11 mouse cellular contexts compared by ENCODE assay signal in the genomic region with DNA sequence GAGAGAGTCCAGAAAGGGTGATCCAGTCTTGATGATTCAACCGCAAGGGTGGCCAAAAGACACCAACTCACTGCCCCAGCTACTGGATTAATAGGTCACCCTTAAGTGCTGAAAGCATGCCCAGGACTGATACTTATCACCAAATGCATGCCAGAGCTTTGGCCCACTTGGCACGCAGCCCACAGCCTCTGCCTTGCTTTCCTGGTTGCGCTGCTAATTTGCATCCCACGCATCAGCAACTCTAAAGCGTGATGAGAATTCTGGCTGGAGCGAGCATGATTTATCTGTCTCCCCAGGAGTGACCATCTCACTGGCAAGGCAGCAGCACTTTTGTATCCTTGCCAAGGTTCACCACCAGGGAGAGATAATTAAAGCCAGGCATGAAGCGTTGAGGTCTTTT. TPM values are rescaled to one million over a fixed set of nuclear protein-coding genes. Genes with fewer than 3 reads are reported as not detected.
A peak's percentile ranks its signal among the peaks of the same experiment; 100 is the strongest.
DNase-seq lines count a peak whose midpoint lies in the region; ATAC-seq and TF ChIP-seq lines count a peak whose summit lies in the region.
"Had no signal": no experiment of that assay in that cellular context is flagged by ENCODE, and none has a peak within 500 bp of the region (broad histone marks: within the 10 kb centered on the region; RNA-seq: fewer than 3 reads in every experiment).

No protein-coding gene starts in this region.

- H3K4me2 ChIP-seq in heart, embryonic 11.5 days: no peak overlapping the region
- H3K4me2 ChIP-seq: embryonic facial prominence, embryonic 12.5 days; stomach, embryonic 15.5 days had no signal

- WGBS in heart, embryonic 11.5 days (ENCODE audit: insufficient replicate concordance): 78% methylated on average over 7 of the region's 7 CpGs
- 11% methylated on average over 7 of the region's 7 CpGs for WGBS in cerebellum, adult 2 months

- H3K27me3 ChIP-seq in heart, embryonic 11.5 days (ENCODE audit: control insufficient read depth, insufficient read depth, low read length): no peaks in the 10 kb centered on the region
- no peaks in the 10 kb centered on the region for H3K27me3 ChIP-seq in cerebellum, adult 2 months (ENCODE audit: control insufficient read depth, insufficient read depth, low read length)
- H3K27me3 ChIP-seq: embryonic facial prominence, embryonic 12.5 days; stomach, embryonic 15.5 days had no signal

- no peak overlapping the region for H3K27ac ChIP-seq in heart, embryonic 11.5 days (ENCODE audit: low read depth, low read length)
- H3K27ac ChIP-seq in cerebellum, adult 2 months (ENCODE audit: insufficient read depth, low read length): 0 out of 2 replicates have a peak overlapping the region, but pooled peaks have one; percentile 20
- H3K27ac ChIP-seq: embryonic facial prominence, embryonic 12.5 days; macrophage; stomach, embryonic 15.5 days had no signal

- TF ChIP-seq CTCF in cerebellum, adult 2 months (IDR thresholded peaks at IDR 0.05; ENCODE audit: borderline replicate concordance, insufficient read depth, low read depth, low read length): no peak

- no peak overlapping the region for H3K4me3 ChIP-seq in heart, embryonic 11.5 days (ENCODE audit: low read depth, low read length)
- H3K4me3 ChIP-seq in cerebellum, adult 2 months (replicated peaks; ENCODE audit: insufficient read depth, low read depth, low read length): no peak overlapping the region
- H3K4me3 ChIP-seq: embryonic facial prominence, embryonic 12.5 days; stomach, embryonic 15.5 days had no signal

- H3K36me3 ChIP-seq in heart, embryonic 11.5 days (ENCODE audit: control insufficient read depth, insufficient read depth, low read length): no peaks in the 10 kb centered on the region
- H3K36me3 ChIP-seq: embryonic facial prominence, embryonic 12.5 days; stomach, embryonic 15.5 days had no signal

- intact Hi-C loops in heart, postnatal 10 days (cut with DNase I): loop anchor here (2.0 to 5.0 kb wide), 2 partner anchors 116 to 216 kb away; partner anchors contain the start of genes Aste1 and Nek11

- H3K9ac ChIP-seq in heart, embryonic 11.5 days (ENCODE audit: low read depth, low read length): no peak overlapping the region
- H3K9ac ChIP-seq: embryonic facial prominence, embryonic 12.5 days; stomach, embryonic 15.5 days had no signal

- H3K9me3 ChIP-seq in heart, embryonic 11.5 days (replicated peaks; ENCODE audit: control insufficient read depth, low read length): no peaks in the 10 kb centered on the region
- H3K9me3 ChIP-seq: stomach, embryonic 15.5 days had no signal

- no peaks in the 10 kb centered on the region for H3K4me1 ChIP-seq in heart, embryonic 11.5 days (ENCODE audit: control insufficient read depth, insufficient read depth, low read length)
- peaks cover 10% of the 10 kb centered on the region; the same call in 1 of the 2 replicates for H3K4me1 ChIP-seq in cerebellum, adult 2 months (ENCODE audit: control insufficient read depth, insufficient read depth, low read length)
- H3K4me1 ChIP-seq: embryonic facial prominence, embryonic 12.5 days; stomach, embryonic 15.5 days had no signal

- no peak for TF ChIP-seq POLR2A in cerebellum, adult 2 months (IDR thresholded peaks at IDR 0.05; ENCODE audit: borderline replicate concordance, insufficient read depth, low read length)

- peak; percentile 40 to 42 for DNase-seq in heart, postnatal 10 days
- DNase-seq in MN1 (ENCODE audit: low spot score): peak; percentile 96
- DNase-seq in cerebellum, adult 2 months: peak; percentile 69 to 78
- peak; percentile 82 for DNase-seq in kidney, postnatal 14 days
- DNase-seq in frontal cortex, adult 2 months (ENCODE audit: extremely low spot score in 1 of 2, low spot score in 1 of 2): no peak
- no peak for DNase-seq in lung, adult 18-20 months
- no peak for DNase-seq in c-Kit-positive CD71-positive TER-119-positive erythroid progenitor cells, embryonic 14.5 days (ENCODE audit: low spot score)

- ATAC-seq in heart, embryonic 11.5 days (replicated peaks; ENCODE audit: insufficient number of reproducible peaks, low FRiP score, low TSS enrichment): no peak

RNA-seq across cellular contexts. Expression of gene Pik3r4, which starts 29.9 kb away (rescaled TPM):
- total RNA-seq in heart, postnatal 10 days (2021): 10 to 100 TPM; 23.0 to 26.1 TPM
- polyA plus RNA-seq in heart, embryonic 11.5 days (2014; fragmentation: Nextera tagmentation; extraction: Ambion mirVana): 16.1 and 18.9 TPM in 2 replicates
- 24.5 and 24.8 TPM in 2 replicates for polyA plus RNA-seq in cerebellum, adult 2 months (2012; rRNA removed)
- 26.9 and 27.1 TPM in 2 replicates for polyA plus RNA-seq in frontal cortex, adult 2 months (2012; rRNA removed)

Comparison
In these comparisons a context has a peak if more than half of its experiments do, and no peak if none do; other contexts are left out.
1. DNase-seq: peak in heart, postnatal 10 days (2 of 2), MN1 (single experiment), cerebellum, adult 2 months (2 of 2) and kidney, postnatal 14 days (single experiment); none in frontal cortex, adult 2 months (0 of 2), lung, adult 18-20 months (0 of 2) and c-Kit-positive CD71-positive TER-119-positive erythroid progenitor cells, embryonic 14.5 days (single experiment).